Mouse (Mus musculus): ENCODE measurements around the gene Cd80. TPM values are rescaled to one million over a fixed set of nuclear protein-coding genes. Genes with fewer than 3 reads are reported as not detected.

Gene Cd80
- polyA plus RNA-seq, 1 experiment from 2014 or later: 0.87 TPM

DNA sequence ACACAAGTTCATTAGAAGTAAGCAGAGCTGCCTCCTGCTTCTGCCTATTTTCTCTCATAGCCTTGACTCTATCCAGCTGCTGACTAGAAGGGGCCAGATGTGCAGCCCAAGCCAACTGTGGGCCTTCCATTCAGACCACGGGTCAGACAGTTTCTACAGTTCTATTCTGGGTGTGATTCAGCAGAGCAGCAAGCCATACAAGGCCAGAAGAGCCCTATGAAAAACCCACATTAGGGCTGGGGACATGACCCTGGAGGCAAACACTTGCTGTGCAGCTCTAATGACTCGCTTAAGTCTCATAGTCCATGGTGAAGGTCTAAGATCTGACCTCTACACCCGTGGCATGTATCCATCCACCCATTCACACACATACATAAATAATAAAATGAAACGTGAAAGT is 10.7 kb downstream of the Cd80 start:
- H3K4me1 ChIP-seq: no peaks in the 10 kb centered on the region
- H3K9ac ChIP-seq (replicated peaks): no peak overlapping the region
- H3K27ac ChIP-seq (replicated peaks): no peak overlapping the region
- WGBS: 76% methylated on average over 4 of the region's 4 CpGs
- H3K4me2 ChIP-seq (replicated peaks): no peak overlapping the region
- H3K36me3 ChIP-seq: no peaks in the 10 kb centered on the region
- H3K27me3 ChIP-seq: no peaks in the 10 kb centered on the region
- H3K4me3 ChIP-seq: no peak overlapping the region
- no peaks in the 10 kb centered on the region for H3K9me3 ChIP-seq
- ATAC-seq (ENCODE audit: low FRiP score, low read depth): no peak

DNA sequence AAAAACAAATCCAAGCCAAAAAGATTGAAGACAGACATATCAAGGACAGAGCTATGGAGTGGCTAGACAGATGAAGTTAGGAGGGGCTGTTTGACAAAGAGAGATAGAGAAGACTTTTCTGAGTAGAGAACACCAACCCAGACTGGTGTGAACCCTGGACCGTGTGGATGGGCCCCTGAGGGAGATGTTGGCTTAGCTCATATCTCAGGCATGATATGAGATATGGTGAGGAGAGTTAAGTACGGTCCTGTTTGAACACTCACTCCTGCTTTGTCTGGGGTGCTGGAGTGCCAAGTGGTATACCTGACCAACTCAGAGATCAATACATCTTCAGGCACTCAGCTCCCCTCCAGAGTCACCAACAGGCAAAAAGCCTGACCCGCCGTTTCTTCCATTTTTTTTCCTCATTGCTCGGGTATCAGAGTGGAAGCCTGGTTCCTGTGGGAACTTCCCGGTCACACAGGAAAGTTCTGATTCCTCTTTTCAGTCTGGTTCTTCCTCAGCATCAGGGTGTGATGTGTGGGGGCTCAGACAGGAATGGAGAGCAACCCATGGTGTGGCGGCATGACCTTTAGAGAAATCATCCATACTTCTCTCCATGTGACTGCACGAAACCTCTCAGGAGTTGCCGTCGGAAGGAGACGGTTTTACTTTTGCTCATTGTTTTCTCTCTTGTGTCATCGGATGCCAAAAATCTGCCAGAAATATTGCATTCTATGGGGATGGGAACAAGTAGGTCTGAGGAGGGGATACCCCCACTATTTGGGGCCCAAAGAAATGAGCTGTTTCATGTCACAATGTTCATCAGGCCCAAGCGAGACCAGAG is 11.9 kb downstream of the Cd80 start:
- ATAC-seq (ENCODE audit: low FRiP score, low read depth): no peak
- no peak overlapping the region for H3K27ac ChIP-seq (replicated peaks)
- H3K4me2 ChIP-seq (replicated peaks): no peak overlapping the region
- no peak overlapping the region for H3K9ac ChIP-seq (replicated peaks)
- H3K9me3 ChIP-seq: no peaks in the 10 kb centered on the region
- WGBS: 89% methylated on average over 13 of the region's 13 CpGs
- no peaks in the 10 kb centered on the region for H3K27me3 ChIP-seq
- H3K4me1 ChIP-seq: no peaks in the 10 kb centered on the region
- no peak overlapping the region for H3K4me3 ChIP-seq
- H3K36me3 ChIP-seq: no peaks in the 10 kb centered on the region

DNA sequence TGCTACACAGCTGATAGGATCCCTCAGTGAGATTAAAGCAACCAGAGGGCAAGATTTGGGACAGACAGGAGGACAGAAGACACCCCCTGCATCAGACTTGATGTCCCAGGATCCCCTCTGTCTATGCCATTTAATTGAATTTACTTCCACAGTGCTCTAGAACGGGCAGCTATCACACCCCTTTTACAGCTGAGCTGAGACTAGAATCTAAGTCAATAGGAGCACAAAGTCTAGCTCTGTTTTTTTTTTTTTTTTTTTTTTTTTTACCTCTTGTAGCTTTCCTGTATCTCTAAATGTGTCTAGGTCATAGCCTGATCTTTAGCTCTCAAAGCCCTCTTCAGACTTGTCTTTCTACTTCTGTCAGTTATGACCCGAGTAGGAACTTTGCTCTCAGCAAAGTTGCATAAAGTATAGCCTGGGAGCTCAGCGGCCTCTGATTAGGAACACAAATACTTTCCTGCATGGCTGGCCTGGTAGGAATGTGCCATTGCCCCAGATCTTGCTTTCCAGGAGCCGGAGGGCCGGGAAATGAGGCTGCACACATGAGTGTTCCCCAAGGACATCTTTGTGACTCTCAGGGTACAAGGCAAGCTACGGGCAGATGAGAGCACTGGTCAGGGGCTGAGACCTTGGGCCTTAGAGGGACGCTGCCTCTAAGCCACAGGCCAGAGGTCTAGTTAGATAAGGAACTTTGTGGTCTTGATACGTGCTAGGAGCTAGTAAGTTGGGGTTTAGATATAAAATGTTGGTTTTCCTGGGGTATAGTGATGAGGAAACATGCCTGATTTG is 12.8 kb downstream of the Cd80 start:
- H3K4me2 ChIP-seq (replicated peaks): no peak overlapping the region
- H3K27ac ChIP-seq (replicated peaks): no peak overlapping the region
- no peaks in the 10 kb centered on the region for H3K4me1 ChIP-seq
- no peaks in the 10 kb centered on the region for H3K36me3 ChIP-seq
- H3K4me3 ChIP-seq: no peak overlapping the region
- ATAC-seq (ENCODE audit: low FRiP score, low read depth): no peak
- no peaks in the 10 kb centered on the region for H3K9me3 ChIP-seq
- 80% methylated on average over 8 of the region's 8 CpGs for WGBS
- no peaks in the 10 kb centered on the region for H3K27me3 ChIP-seq
- H3K9ac ChIP-seq (replicated peaks): no peak overlapping the region

DNA sequence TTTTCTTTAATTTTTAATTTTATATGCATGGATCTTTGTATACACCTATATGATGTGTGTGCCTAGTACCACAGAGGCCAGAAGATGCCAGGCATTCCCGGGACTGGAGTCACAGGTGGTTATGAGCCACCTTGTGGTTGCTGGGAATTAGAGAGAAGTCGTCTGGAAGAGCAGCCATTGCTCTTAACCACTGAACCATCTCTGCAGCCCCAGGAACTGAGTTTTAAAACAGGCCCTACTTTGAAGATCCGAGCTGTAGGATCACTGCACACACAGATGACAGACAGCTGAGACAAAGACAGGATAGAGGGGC is 13.3 kb downstream of the Cd80 start:
- ATAC-seq (ENCODE audit: low FRiP score, low read depth): no peak
- WGBS: 23% methylated on average over 3 of the region's 3 CpGs

DNA sequence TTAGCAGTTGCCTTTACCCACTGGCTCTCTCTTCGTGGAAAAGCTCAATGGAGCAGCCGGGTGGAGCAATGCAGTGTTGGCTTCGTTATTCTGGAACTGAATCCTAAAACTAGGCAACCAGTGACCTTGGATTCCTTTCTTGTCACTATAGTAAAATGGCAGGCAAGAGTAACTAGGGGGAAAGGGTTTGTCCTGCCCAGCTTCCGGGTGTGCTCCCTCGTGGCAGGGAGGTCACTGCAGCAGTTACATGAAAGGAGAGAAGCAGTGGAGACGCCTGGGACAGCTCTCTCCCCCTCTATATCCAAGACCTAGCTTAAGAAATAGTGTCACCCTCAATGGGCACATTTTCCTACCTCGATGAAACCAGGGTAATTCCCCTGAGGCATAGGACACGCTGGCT is 14.1 kb downstream of the Cd80 start:
- Histone ChIP-seq H3K27me3 (no peaks in the 10 kb centered on the region), H3K4me1 (no peaks in the 10 kb centered on the region), H3K9me3 (no peaks in the 10 kb centered on the region), H3K4me3 (no peak overlapping the region), H3K27ac (replicated peaks) (no peak overlapping the region), H3K36me3 (no peaks in the 10 kb centered on the region), H3K9ac (replicated peaks) (no peak overlapping the region), H3K4me2 (replicated peaks) (no peak overlapping the region)
- no peak for ATAC-seq (ENCODE audit: low FRiP score, low read depth)
- WGBS: 77% methylated on average over 8 of the region's 8 CpGs

More for the DNA sequence above, 13.3 kb downstream of the Cd80 start:
- H3K4me2 ChIP-seq (replicated peaks): no peak overlapping the region
- no peak overlapping the region for H3K9ac ChIP-seq (replicated peaks)
- H3K27ac ChIP-seq (replicated peaks): no peak overlapping the region
- no peaks in the 10 kb centered on the region for H3K36me3 ChIP-seq
- H3K4me3 ChIP-seq: no peak overlapping the region
- H3K27me3 ChIP-seq: no peaks in the 10 kb centered on the region
- no peaks in the 10 kb centered on the region for H3K9me3 ChIP-seq
- no peaks in the 10 kb centered on the region for H3K4me1 ChIP-seq

DNA sequence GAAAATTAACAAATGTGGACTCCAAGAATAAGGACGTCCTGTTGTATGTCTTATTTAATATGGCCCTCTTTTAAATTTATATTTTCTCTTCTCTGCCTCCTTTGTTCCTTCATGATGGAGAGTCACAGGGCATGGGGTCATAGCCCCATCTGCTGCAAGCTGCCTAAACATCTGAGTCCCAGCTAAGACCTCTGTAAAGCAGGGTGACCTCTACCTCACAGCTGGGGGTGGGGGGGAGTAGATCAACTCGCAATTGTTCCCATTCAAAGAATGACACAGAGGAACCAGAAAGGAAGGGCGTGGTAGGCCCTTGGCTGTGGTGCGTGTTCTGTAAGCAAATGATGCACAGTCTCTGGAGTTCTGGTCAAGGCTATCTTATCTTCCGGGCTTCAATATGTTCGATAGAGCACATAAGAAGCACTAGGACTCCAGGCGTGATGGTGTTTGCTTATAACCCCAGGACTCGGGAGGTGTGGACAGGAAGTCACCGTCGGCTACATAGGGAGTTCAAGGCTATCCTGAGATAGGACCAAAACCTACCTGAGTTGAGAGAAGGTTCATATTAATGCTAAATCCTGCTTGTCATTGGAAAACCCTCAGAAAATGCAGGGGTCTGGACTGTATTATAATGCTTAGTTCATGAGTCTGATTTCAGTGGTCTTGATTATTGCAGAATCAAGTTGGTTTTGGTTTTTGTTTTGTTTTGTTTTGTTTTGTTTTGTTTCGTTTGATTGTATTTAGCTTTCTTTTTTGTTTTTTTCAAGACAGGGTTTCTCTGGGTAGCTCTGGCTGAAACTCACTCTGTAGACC is 16.5 kb downstream of the Cd80 start:
- ATAC-seq (ENCODE audit: low FRiP score, low read depth): no peak
- Histone ChIP-seq H3K27ac (replicated peaks) (no peak overlapping the region), H3K9ac (replicated peaks) (no peak overlapping the region), H3K4me2 (replicated peaks) (no peak overlapping the region), H3K36me3 (no peaks in the 10 kb centered on the region), H3K27me3 (no peaks in the 10 kb centered on the region), H3K4me1 (peaks cover 7% of the 10 kb centered on the region), H3K4me3 (no peak overlapping the region), H3K9me3 (no peaks in the 10 kb centered on the region)
- WGBS: 75% methylated on average over 11 of the region's 11 CpGs

DNA sequence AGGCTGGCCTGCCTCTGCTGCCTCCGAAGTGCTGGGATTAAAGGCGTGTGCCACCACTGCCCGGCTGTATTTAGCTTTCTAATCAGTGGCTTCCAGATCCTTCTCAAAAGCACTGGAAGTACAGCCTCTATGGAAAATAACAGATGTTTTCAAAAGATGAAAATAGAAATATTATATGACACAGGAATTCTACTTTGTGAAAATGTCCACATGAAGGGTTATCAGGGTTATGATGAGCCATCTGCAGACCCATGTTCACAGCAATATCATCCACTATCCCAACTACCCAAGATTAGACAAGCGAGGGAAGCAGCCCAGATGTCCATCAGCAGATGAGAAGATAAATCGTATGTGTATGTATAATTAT is 17.1 kb downstream of the Cd80 start:
- no peak overlapping the region for H3K4me3 ChIP-seq
- no peak overlapping the region for H3K9ac ChIP-seq (replicated peaks)
- H3K4me2 ChIP-seq (replicated peaks): no peak overlapping the region
- peaks cover 10% of the 10 kb centered on the region for H3K4me1 ChIP-seq
- H3K9me3 ChIP-seq: no peaks in the 10 kb centered on the region
- 91% methylated on average over 5 of the region's 5 CpGs for WGBS
- no peaks in the 10 kb centered on the region for H3K27me3 ChIP-seq
- no peaks in the 10 kb centered on the region for H3K36me3 ChIP-seq
- no peak overlapping the region for H3K27ac ChIP-seq (replicated peaks)
- no peak for ATAC-seq (ENCODE audit: low FRiP score, low read depth)

DNA sequence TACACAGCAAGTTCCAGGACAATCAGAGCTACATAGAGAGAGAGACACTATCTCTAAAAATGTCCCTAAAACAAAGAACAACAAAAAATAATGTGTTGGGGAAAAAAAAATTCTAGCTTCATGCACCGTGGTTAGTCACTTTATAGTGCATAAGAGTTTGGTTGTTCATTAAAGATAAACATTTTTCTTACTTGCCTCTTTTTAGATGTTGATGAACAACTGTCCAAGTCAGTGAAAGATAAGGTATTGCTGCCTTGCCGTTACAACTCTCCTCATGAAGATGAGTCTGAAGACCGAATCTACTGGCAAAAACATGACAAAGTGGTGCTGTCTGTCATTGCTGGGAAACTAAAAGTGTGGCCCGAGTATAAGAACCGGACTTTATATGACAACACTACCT is 18.3 kb downstream of the Cd80 start:
- 89% methylated on average over 5 of the region's 5 CpGs for WGBS
- no peak overlapping the region for H3K4me3 ChIP-seq
- no peak overlapping the region for H3K27ac ChIP-seq (replicated peaks)
- H3K9ac ChIP-seq (replicated peaks): no peak overlapping the region
- H3K27me3 ChIP-seq: peaks cover 3% of the 10 kb centered on the region
- peaks cover 10% of the 10 kb centered on the region for H3K4me1 ChIP-seq
- no peaks in the 10 kb centered on the region for H3K36me3 ChIP-seq
- H3K9me3 ChIP-seq: no peaks in the 10 kb centered on the region
- no peak overlapping the region for H3K4me2 ChIP-seq (replicated peaks)
- no peak for ATAC-seq (ENCODE audit: low FRiP score, low read depth)

DNA sequence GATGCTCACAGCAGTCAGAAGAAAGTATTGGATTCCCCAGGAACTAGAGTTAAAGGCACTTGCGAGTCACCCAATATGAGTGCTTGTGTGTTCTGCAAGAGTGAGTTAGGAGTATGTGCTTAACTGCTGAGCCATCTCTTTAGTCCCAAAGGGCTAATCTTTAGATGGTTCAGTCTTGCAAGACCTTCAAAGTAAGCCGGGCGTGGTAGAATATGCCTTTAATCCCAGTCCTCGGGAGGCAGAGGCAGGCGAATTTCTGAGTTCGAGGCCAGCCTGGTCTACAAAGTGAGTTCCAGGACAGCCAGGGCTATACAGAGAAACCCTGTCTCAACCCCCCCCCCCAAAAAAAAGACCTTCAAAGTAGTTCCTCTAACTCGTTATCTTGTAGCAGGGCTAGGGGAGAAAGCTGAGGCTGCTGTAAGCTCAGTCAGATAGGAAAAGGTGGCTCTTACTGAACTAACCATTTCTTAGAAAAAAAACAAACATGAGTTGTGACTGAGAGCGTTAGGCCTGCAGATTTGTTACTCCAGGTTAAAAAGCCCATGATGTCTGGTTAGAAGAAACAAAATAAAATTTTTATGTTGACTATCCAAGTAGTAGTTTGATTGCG is 19.4 kb downstream of the Cd80 start:
- peaks cover 10% of the 10 kb centered on the region for H3K4me1 ChIP-seq
- 91% methylated on average over 9 of the region's 9 CpGs for WGBS
- H3K9ac ChIP-seq (replicated peaks): no peak overlapping the region
- no peaks in the 10 kb centered on the region for H3K9me3 ChIP-seq
- no peak for ATAC-seq (ENCODE audit: low FRiP score, low read depth)
- no peak overlapping the region for H3K4me3 ChIP-seq
- no peak overlapping the region for H3K27ac ChIP-seq (replicated peaks)
- peaks cover 3% of the 10 kb centered on the region for H3K27me3 ChIP-seq
- H3K4me2 ChIP-seq (replicated peaks): no peak overlapping the region
- no peaks in the 10 kb centered on the region for H3K36me3 ChIP-seq

DNA sequence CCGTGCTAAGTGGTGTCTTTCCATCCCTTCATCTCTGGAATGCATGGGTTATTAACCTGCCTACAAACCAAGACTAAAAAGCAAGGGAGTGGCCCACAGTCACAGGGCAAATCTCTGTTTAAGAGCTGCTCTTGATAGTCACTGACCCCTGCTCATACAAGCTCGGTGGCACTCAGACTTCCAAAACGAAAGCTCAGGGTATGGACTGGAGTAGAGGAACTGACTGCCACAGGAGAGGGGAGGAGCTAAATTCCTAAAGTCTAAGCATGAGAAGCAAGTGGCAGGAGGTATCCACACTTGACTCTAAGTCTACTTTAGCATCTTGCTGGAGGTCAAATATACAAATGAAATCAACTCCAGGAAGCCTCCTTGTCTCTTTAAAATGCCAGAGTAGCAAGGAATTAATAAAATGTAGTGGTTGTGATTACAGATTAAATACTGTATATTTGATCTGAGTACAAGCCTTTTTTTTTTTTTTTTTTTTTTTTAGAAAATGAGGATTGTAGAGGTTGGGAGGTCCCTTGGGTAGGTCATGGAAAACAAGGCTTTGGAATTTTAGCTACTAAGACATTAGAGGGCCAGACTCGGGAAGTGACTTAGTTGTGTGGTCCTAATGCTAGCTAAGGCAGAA is 20.4 kb downstream of the Cd80 start:
- Histone ChIP-seq H3K27ac (replicated peaks) (no peak overlapping the region), H3K9ac (replicated peaks) (no peak overlapping the region), H3K4me2 (replicated peaks) (peak overlapping the region; percentile 65; the same call in 1 of the 2 replicates), H3K36me3 (no peaks in the 10 kb centered on the region), H3K4me1 (peaks cover 10% of the 10 kb centered on the region), H3K27me3 (peaks cover 3% of the 10 kb centered on the region), H3K9me3 (no peaks in the 10 kb centered on the region), H3K4me3 (no peak overlapping the region)
- WGBS: 60% methylated on average over 4 of the region's 4 CpGs
- no peak for ATAC-seq (ENCODE audit: low FRiP score, low read depth)

DNA sequence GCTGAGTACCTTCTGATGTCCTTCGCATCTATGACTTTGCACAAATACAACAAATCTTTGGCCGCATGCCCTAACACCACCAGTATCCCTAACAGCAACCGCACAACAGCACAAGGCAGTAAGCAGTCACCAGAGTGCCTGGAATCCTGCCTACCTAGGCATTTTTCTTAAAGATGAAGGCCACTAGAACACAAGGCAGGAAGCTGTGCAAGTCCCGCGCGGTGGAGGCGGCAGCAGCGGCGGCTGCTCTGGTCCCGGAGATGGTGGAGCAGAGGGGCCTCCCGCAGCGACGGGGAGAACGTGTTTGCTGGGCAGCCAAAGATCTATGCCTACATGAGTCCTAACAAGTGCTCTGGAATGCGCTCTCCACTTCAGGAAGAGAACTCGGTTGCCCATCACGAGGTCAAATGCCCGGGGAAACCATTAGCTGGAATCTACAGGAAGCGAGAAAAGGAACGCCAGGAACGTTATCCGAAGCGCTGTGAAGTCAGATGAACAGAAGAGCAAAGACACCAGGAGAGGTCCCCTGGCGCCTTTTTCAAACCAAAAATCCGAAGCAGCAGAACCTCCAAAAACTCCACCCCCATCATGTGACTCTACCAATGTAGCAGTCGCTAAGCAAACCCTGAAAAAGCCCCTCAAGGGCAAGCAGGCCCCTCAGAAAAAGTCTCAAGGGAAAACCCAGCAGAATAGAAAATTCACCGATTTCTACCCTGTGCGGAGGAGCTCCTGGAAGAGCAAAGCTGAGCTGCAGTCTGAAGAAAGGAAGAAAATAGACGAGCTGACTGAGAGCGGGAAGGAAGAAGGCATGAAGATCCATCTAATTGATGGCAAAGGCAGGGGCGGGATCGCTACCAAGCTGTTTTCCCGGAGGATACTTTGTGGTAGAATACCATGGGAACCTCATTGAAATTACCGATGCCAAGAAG is 21.2 kb downstream of the Cd80 start:
- peaks cover 10% of the 10 kb centered on the region for H3K4me1 ChIP-seq
- ATAC-seq (ENCODE audit: low FRiP score, low read depth): no peak
- peak overlapping the region; percentile 65 for H3K4me2 ChIP-seq (replicated peaks)
- H3K9me3 ChIP-seq: no peaks in the 10 kb centered on the region
- 11% methylated on average over 34 of the region's 34 CpGs for WGBS
- H3K9ac ChIP-seq (replicated peaks): peak overlapping the region; percentile 43
- H3K27ac ChIP-seq (replicated peaks): no peak overlapping the region
- no peaks in the 10 kb centered on the region for H3K36me3 ChIP-seq
- H3K27me3 ChIP-seq: peaks cover 5% of the 10 kb centered on the region
- H3K4me3 ChIP-seq: peak overlapping the region; percentile 37
